Mouse (Mus musculus) brain, adult 2 months (tissue): ENCODE results near the gene Rps15.
"Not testable (repeated sequence)": the region's sequence is repeated elsewhere in the genome, so short reads cannot be mapped to it uniquely, and the experiment has no call there.

Source experiments
- DNase-seq: peaks from one replicate; pipeline ENCODE4 v3.0.0; 2011; ENCODE audit warnings: low read depth, low spot score

Gene Rps15

GRCm38 (mm10) chr10:80292251-80293146 is at the start of gene Rps15:
TSS of gene Rps15 (plus strand) at chr10:80292453.
- peak; percentile 98 for DNase-seq

GRCm38 (mm10) chr10:80242607-80243006 is 49.6 kb upstream of the Rps15 start:
- DNase-seq = no peak

- DNase-seq = peak; percentile 93
These were observed 47.4 kb upstream of the Rps15 start for GRCm38 (mm10) chr10:80244791-80245399.

GRCm38 (mm10) chr10:80245600-80245999 is 46.7 kb upstream of the Rps15 start:
- peak; percentile 95 for DNase-seq

GRCm38 (mm10) chr10:80247849-80248248 is 44.4 kb upstream of the Rps15 start:
- DNase-seq = peak; percentile 76

GRCm38 (mm10) chr10:80248437-80248836 is 43.8 kb upstream of the Rps15 start:
- not testable (repeated sequence) for DNase-seq

GRCm38 (mm10) chr10:80248971-80249640 is 43.1 kb upstream of the Rps15 start, which contains the start of gene Ndufs7:
TSS of gene Ndufs7 (plus strand) at chr10:80249121.
- DNase-seq = peak; percentile 97

- no peak for DNase-seq
These were observed 42.2 kb upstream of the Rps15 start for GRCm38 (mm10) chr10:80250059-80250458.

- DNase-seq = no peak
These were observed 41.7 kb upstream of the Rps15 start for GRCm38 (mm10) chr10:80250573-80250972.

- DNase-seq = no peak
These were observed 40.2 kb upstream of the Rps15 start for GRCm38 (mm10) chr10:80252011-80252410.

- no peak for DNase-seq
These were observed 39.6 kb upstream of the Rps15 start for GRCm38 (mm10) chr10:80252493-80253274.

- no peak for DNase-seq
These were observed 38.7 kb upstream of the Rps15 start for GRCm38 (mm10) chr10:80253551-80253950.

GRCm38 (mm10) chr10:80254331-80255297 is 37.6 kb upstream of the Rps15 start:
- no peak for DNase-seq

- DNase-seq = no peak
These were observed 36.2 kb upstream of the Rps15 start for GRCm38 (mm10) chr10:80255881-80256535.

GRCm38 (mm10) chr10:80257936-80258335 is 34.3 kb upstream of the Rps15 start:
- DNase-seq = no peak

GRCm38 (mm10) chr10:80258752-80259462 is 33.3 kb upstream of the Rps15 start:
- no peak for DNase-seq

GRCm38 (mm10) chr10:80259463-80259805 is 32.8 kb upstream of the Rps15 start:
- DNase-seq = no peak

GRCm38 (mm10) chr10:80259861-80260641 is 32.2 kb upstream of the Rps15 start:
- DNase-seq = peak; percentile 89
